Mouse (Mus musculus) heart, postnatal 0 days (tissue): ENCODE data around the gene Gm28042.

Source experiments
- CTCF ChIP-seq: IDR thresholded peaks from 2 replicates; pipeline ENCODE4 v1.5.1; 2016; ENCODE audit warnings: antibody characterized with exemption, control low read depth, low read depth
- EP300 ChIP-seq: IDR thresholded peaks from 2 replicates; pipeline ENCODE4 v1.6.1; 2016; ENCODE audit warnings: antibody characterized with exemption, low read depth

- TF ChIP-seq CTCF (no peak), EP300 (no peak)
These were observed 28.6 kb downstream of the Gm28042 start for GRCm38 (mm10) chr2:120055923-120056322.
